Mouse (Mus musculus): Measurements from ENCODE around the gene Irf7. TPM values are rescaled to one million over a fixed set of nuclear protein-coding genes. Genes with fewer than 3 reads are reported as not detected.
A peak's percentile ranks its signal among the peaks of the same experiment; 100 is the strongest.

Gene Irf7
- polyA plus RNA-seq, 2 experiments = 4.8 to 5.4 TPM

DNA sequence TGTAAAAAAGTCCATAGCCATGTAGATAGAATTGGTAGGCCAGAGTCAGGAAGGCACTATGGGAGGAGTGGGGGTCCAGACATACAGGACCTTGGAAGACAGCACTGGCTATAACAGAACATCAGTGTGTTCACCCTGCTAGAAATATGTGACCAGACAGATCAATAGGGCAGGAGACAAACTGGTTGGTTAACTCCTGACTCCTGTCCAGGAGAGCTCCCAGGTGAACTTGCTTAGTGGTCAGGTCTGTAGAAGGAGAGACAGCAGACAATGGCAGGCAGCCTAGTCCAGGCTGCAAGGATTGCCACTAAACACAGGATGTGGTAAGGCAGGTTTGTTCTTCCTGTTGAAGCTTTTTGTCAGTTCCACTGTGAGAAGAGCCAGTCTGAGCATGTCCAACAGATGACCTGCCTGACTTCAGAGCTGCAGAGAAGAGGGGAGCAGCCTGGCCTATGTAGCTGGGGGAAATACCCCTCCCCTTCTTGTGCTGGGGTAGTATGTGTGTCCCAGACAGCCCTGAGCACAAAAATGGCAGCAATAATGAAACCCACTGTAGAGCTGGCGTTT lies 36.5 kb upstream of the Irf7 start:
- no peak overlapping the region for H3K4me3 ChIP-seq (ENCODE audit: insufficient read depth in 1 of 2, low read depth in 2 of 2, low read length in 2 of 2)
- no peaks in the 10 kb centered on the region for H3K9me3 ChIP-seq (ENCODE audit: control insufficient read depth, low read length)
- H3K4me2 ChIP-seq (ENCODE audit: low read depth) = no peak overlapping the region
- H3K27ac ChIP-seq = no peak overlapping the region
- ATAC-seq (ENCODE audit: insufficient read depth) (no peak), DNase-seq (ENCODE audit: low read depth in 3 of 3, low spot score in 3 of 3) (no peak)
- H3K27me3 ChIP-seq (ENCODE audit: control insufficient read depth, insufficient read depth, low read length) = no peaks in the 10 kb centered on the region
- whole genome bisulfite sequencing (ENCODE audit: insufficient replicate concordance) = 85% methylated on average over 1 of the region's 1 CpGs
- no peak overlapping the region for H3K9ac ChIP-seq (replicated peaks)
- H3K36me3 ChIP-seq (replicated peaks; ENCODE audit: control insufficient read depth, insufficient read depth, low read depth) = peaks cover 12% of the 10 kb centered on the region
- TF ChIP-seq EP300 (IDR thresholded peaks at IDR 0.05; ENCODE audit: low read depth) (no peak), CTCF (IDR thresholded peaks at IDR 0.05; ENCODE audit: low read depth) (no peak)
- no peaks in the 10 kb centered on the region for H3K4me1 ChIP-seq (replicated peaks; ENCODE audit: control insufficient read depth in 2 of 2, insufficient read depth in 2 of 2, low read length in 1 of 2)

DNA sequence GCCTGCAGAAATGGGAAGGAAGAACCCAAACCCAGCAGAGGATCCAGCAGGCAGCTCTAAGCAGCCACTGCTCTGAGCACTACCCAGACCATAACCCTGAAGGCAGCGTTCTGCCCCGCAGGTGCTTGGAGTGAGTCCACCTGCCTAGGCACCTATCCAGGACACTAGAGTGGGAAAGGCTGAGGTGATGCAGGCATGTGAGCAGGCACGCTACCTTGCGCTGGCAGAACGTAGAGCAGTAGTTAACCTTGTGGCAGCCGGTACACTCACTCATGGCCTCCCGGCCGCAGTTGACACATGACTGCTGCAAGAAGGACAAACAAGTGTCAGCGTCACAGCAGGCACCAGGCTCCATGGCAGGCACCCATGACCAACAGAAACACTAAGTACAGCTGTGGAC lies 35.1 kb upstream of the Irf7 start:
- H3K9ac ChIP-seq (replicated peaks) = no peak overlapping the region
- no peaks in the 10 kb centered on the region for H3K4me1 ChIP-seq (replicated peaks; ENCODE audit: control insufficient read depth in 2 of 2, insufficient read depth in 2 of 2, low read length in 1 of 2)
- H3K9me3 ChIP-seq (ENCODE audit: control insufficient read depth, low read length) = no peaks in the 10 kb centered on the region
- TF ChIP-seq CTCF (IDR thresholded peaks at IDR 0.05; ENCODE audit: low read depth) (no peak), EP300 (IDR thresholded peaks at IDR 0.05; ENCODE audit: low read depth) (no peak)
- 93% methylated on average over 9 of the region's 9 CpGs for WGBS (ENCODE audit: insufficient replicate concordance)
- peaks cover 4% of the 10 kb centered on the region; the same call in 1 of the 2 replicates for H3K36me3 ChIP-seq (replicated peaks; ENCODE audit: control insufficient read depth, insufficient read depth, low read depth)
- H3K4me3 ChIP-seq (ENCODE audit: insufficient read depth in 1 of 2, low read depth in 2 of 2, low read length in 2 of 2) = no peak overlapping the region
- DNase-seq (ENCODE audit: low read depth in 3 of 3, low spot score in 3 of 3) (no peak), ATAC-seq (ENCODE audit: insufficient read depth) (no peak)
- no peak overlapping the region for H3K27ac ChIP-seq
- no peaks in the 10 kb centered on the region for H3K27me3 ChIP-seq (ENCODE audit: control insufficient read depth, insufficient read depth, low read length)
- H3K4me2 ChIP-seq (ENCODE audit: low read depth) = no peak overlapping the region

DNA sequence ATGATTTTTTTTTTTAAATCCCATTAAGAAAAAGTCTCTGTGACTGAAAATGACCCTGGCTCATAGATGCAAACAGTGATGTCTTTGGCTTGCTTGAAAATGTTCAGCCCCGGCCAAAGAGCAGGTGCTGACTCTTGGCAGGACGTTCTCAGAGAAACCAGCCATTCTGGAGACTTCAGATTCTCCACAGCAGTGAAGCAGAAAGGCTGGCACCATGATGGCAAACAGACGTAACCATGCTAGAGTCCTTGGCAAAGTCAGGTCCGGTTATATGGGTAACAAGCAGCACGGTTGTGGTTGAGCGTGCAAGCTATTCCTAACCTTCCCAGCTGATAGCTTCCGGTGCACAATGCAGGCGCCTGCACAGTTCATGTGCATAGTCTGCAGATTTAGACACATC lies 32.9 kb upstream of the Irf7 start:
- ATAC-seq (ENCODE audit: insufficient read depth) (no peak), DNase-seq (ENCODE audit: low read depth in 3 of 3, low spot score in 3 of 3) (no peak)
- peaks cover 15% of the 10 kb centered on the region for H3K27me3 ChIP-seq (ENCODE audit: control insufficient read depth, insufficient read depth, low read length)
- no peaks in the 10 kb centered on the region for H3K4me1 ChIP-seq (replicated peaks; ENCODE audit: control insufficient read depth in 2 of 2, insufficient read depth in 2 of 2, low read length in 1 of 2)
- no peak overlapping the region for H3K4me3 ChIP-seq (ENCODE audit: insufficient read depth in 1 of 2, low read depth in 2 of 2, low read length in 2 of 2)
- no peak overlapping the region for H3K4me2 ChIP-seq (ENCODE audit: low read depth)
- no peaks in the 10 kb centered on the region; the same call in 1 of the 2 replicates for H3K36me3 ChIP-seq (replicated peaks; ENCODE audit: control insufficient read depth, insufficient read depth, low read depth)
- H3K27ac ChIP-seq = no peak overlapping the region
- TF ChIP-seq EP300 (IDR thresholded peaks at IDR 0.05; ENCODE audit: low read depth) (no peak), CTCF (IDR thresholded peaks at IDR 0.05; ENCODE audit: low read depth) (no peak)
- WGBS (ENCODE audit: insufficient replicate concordance) = 80% methylated on average over 8 of the region's 8 CpGs
- no peak overlapping the region for H3K9ac ChIP-seq (replicated peaks)
- no peaks in the 10 kb centered on the region for H3K9me3 ChIP-seq (ENCODE audit: control insufficient read depth, low read length)

DNA sequence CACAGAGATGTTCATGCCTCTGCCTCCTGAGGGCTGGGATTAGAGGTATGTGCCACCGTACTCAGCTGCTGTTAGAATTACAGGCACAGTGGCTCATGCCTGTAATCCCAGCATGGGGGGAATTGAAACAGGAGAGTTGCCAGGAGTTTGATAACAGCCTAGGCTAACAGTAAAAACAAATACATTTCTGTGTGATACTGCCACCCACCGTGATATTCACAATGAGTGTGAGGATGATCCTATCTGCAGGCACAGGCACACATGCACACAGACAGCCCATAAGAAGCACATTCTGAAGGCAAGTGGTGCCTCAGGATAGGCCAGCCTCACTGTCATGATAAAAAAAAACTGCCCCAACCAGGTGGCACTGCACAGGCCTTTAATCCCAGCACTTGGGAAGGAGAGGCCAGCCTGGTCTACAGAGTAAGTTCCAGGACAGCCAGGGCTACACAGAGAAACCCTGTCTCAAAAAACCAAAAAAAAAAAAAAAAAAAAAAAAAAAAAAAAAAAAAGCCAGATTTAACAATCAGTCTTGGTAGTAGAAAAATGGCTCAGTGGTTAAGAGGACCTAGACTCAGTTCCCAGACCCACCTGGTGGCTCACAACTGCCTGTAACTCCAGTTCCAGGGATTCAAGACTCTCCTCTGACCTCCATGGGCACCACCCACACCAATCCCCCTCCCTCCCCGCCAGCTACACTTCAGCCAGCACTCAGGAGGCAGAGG lies 31.8 kb upstream of the Irf7 start:
- Histone ChIP-seq H3K4me3 (ENCODE audit: insufficient read depth in 1 of 2, low read depth in 2 of 2, low read length in 2 of 2) (no peak overlapping the region), H3K27me3 (ENCODE audit: control insufficient read depth, insufficient read depth, low read length) (peaks cover 26% of the 10 kb centered on the region), H3K36me3 (replicated peaks; ENCODE audit: control insufficient read depth, insufficient read depth, low read depth) (no peaks in the 10 kb centered on the region; the same call in 1 of the 2 replicates), H3K9me3 (ENCODE audit: control insufficient read depth, low read length) (no peaks in the 10 kb centered on the region), H3K4me2 (ENCODE audit: low read depth) (no peak overlapping the region), H3K4me1 (replicated peaks; ENCODE audit: control insufficient read depth in 2 of 2, insufficient read depth in 2 of 2, low read length in 1 of 2) (no peaks in the 10 kb centered on the region), H3K9ac (replicated peaks) (no peak overlapping the region), H3K27ac (no peak overlapping the region)
- DNase-seq (ENCODE audit: low read depth in 3 of 3, low spot score in 3 of 3) (no peak), ATAC-seq (ENCODE audit: insufficient read depth) (peak; percentile 66)
- WGBS (ENCODE audit: insufficient replicate concordance) = 49% methylated on average over 3 of the region's 3 CpGs
- TF ChIP-seq CTCF (IDR thresholded peaks at IDR 0.05; ENCODE audit: low read depth) (no peak), EP300 (IDR thresholded peaks at IDR 0.05; ENCODE audit: low read depth) (no peak)

- Histone ChIP-seq H3K4me1 (replicated peaks; ENCODE audit: control insufficient read depth in 2 of 2, insufficient read depth in 2 of 2, low read length in 1 of 2) (no peaks in the 10 kb centered on the region), H3K4me2 (ENCODE audit: low read depth) (0 out of 2 replicates have a peak overlapping the region, but pooled peaks have one; percentile 13), H3K36me3 (replicated peaks; ENCODE audit: control insufficient read depth, insufficient read depth, low read depth) (no peaks in the 10 kb centered on the region), H3K9ac (replicated peaks) (no peak overlapping the region), H3K4me3 (ENCODE audit: insufficient read depth in 1 of 2, low read depth in 2 of 2, low read length in 2 of 2) (no peak overlapping the region), H3K27ac (no peak overlapping the region), H3K9me3 (ENCODE audit: control insufficient read depth, low read length) (no peaks in the 10 kb centered on the region), H3K27me3 (ENCODE audit: control insufficient read depth, insufficient read depth, low read length) (peaks cover 58% of the 10 kb centered on the region)
- no peak for ATAC-seq (ENCODE audit: insufficient read depth)
- WGBS (ENCODE audit: insufficient replicate concordance) = 7% methylated on average over 22 of the region's 22 CpGs
- DNase-seq (ENCODE audit: low read depth in 3 of 3, low spot score in 3 of 3) = no peak
- TF ChIP-seq CTCF (IDR thresholded peaks at IDR 0.05; ENCODE audit: low read depth) (no peak), EP300 (IDR thresholded peaks at IDR 0.05; ENCODE audit: low read depth) (no peak)
Observed at GRCm38 (mm10) chr7:141294479-141294878, 28.2 kb upstream of the Irf7 start.

All from liver, embryonic 14.5 days (tissue).